Mouse (Mus musculus) left cerebral cortex, adult 18-20 months (tissue): Measurements from ENCODE around the gene Csrp3. TPM values are rescaled to one million over a fixed set of nuclear protein-coding genes. Genes with fewer than 3 reads are reported as not detected.

Source experiments
- total RNA-seq, 2 experiments: library from RNA; stranded (reverse); gene quantifications; 2 replicates each; pipeline ENCODE4 v1.2.3; 2021

The Csrp3 gene
- total RNA-seq, 2 experiments from 2014 or later: not detected

Other genes with a start within 250 kb of the Csrp3 start
- gene Mrgprb3, start 204.2 kb downstream of the Csrp3 start, total RNA-seq: not detected
- 10 to 100 TPM; 22.1 TPM for gene Zdhhc13, start 59.0 kb downstream of the Csrp3 start, total RNA-seq
- under 1 TPM; 0.28 TPM for gene E2f8, start 33.6 kb upstream of the Csrp3 start, total RNA-seq
- gene Nav2, start 60.7 kb upstream of the Csrp3 start, total RNA-seq: 10 to 100 TPM; 71.1 to 81.0 TPM